Mouse (Mus musculus): ENCODE data around the gene Serpina1f. TPM values are rescaled to one million over a fixed set of nuclear protein-coding genes. Genes with fewer than 3 reads are reported as not detected.
"Not testable (repeated sequence)": the region's sequence is repeated elsewhere in the genome, so short reads cannot be mapped to it uniquely, and the experiment has no call there.

Gene Serpina1f
- polyA plus RNA-seq, 1 experiment from 2014 or later = not detected

GRCm38 (mm10) chr12:103686050-103686449 lies 9.3 kb downstream of the Serpina1f start:
- Histone ChIP-seq H3K4me1 (replicated peaks) (no peaks in the 10 kb centered on the region), H3K4me3 (no peak overlapping the region), H3K9me3 (replicated peaks) (no peaks in the 10 kb centered on the region), H3K27me3 (no peaks in the 10 kb centered on the region), H3K9ac (no peak overlapping the region), H3K4me2 (no peak overlapping the region), H3K27ac (no peak overlapping the region), H3K36me3 (no peaks in the 10 kb centered on the region)
- WGBS = 58% methylated on average over 3 of the region's 3 CpGs
- no peak for ATAC-seq (replicated peaks; ENCODE audit: insufficient number of reproducible peaks, insufficient read depth, low FRiP score, low read depth)

- no peaks in the 10 kb centered on the region for H3K27me3 ChIP-seq
- H3K36me3 ChIP-seq = no peaks in the 10 kb centered on the region
- no peak overlapping the region for H3K4me3 ChIP-seq
- no peak overlapping the region for H3K27ac ChIP-seq
- H3K9ac ChIP-seq = no peak overlapping the region
- H3K4me1 ChIP-seq (replicated peaks) = no peaks in the 10 kb centered on the region
- H3K4me2 ChIP-seq = no peak overlapping the region
- H3K9me3 ChIP-seq (replicated peaks) = no peaks in the 10 kb centered on the region
- ATAC-seq (replicated peaks; ENCODE audit: insufficient number of reproducible peaks, insufficient read depth, low FRiP score, low read depth) = no peak
- 44% methylated on average over 3 of the region's 3 CpGs for WGBS
Observed at GRCm38 (mm10) chr12:103685386-103685785, 9.9 kb downstream of the Serpina1f start.

GRCm38 (mm10) chr12:103683775-103684174 lies 11.6 kb downstream of the Serpina1f start:
- 49% methylated on average over 4 of the region's 4 CpGs for WGBS

GRCm38 (mm10) chr12:103681739-103682138 lies 13.6 kb downstream of the Serpina1f start:
- Histone ChIP-seq H3K36me3 (no peaks in the 10 kb centered on the region), H3K4me1 (replicated peaks) (no peaks in the 10 kb centered on the region), H3K4me3 (no peak overlapping the region), H3K9ac (no peak overlapping the region), H3K4me2 (no peak overlapping the region), H3K27me3 (no peaks in the 10 kb centered on the region), H3K27ac (no peak overlapping the region), H3K9me3 (replicated peaks) (no peaks in the 10 kb centered on the region)
- WGBS = 61% methylated on average over 2 of the region's 2 CpGs
- no peak for ATAC-seq (replicated peaks; ENCODE audit: insufficient number of reproducible peaks, insufficient read depth, low FRiP score, low read depth)

More at GRCm38 (mm10) chr12:103683775-103684174, 11.6 kb downstream of the Serpina1f start:
- no peaks in the 10 kb centered on the region for H3K9me3 ChIP-seq (replicated peaks)
- H3K9ac ChIP-seq = no peak overlapping the region
- no peaks in the 10 kb centered on the region for H3K4me1 ChIP-seq (replicated peaks)
- H3K4me2 ChIP-seq = no peak overlapping the region
- no peaks in the 10 kb centered on the region for H3K36me3 ChIP-seq
- H3K27ac ChIP-seq = no peak overlapping the region
- ATAC-seq (replicated peaks; ENCODE audit: insufficient number of reproducible peaks, insufficient read depth, low FRiP score, low read depth) = no peak
- H3K27me3 ChIP-seq = no peaks in the 10 kb centered on the region
- no peak overlapping the region for H3K4me3 ChIP-seq

GRCm38 (mm10) chr12:103681169-103681568 lies 14.2 kb downstream of the Serpina1f start:
- H3K27ac ChIP-seq = no peak overlapping the region
- ATAC-seq (replicated peaks; ENCODE audit: insufficient number of reproducible peaks, insufficient read depth, low FRiP score, low read depth) = no peak
- H3K9ac ChIP-seq = no peak overlapping the region
- no peaks in the 10 kb centered on the region for H3K9me3 ChIP-seq (replicated peaks)
- WGBS = 82% methylated on average over 2 of the region's 2 CpGs
- no peaks in the 10 kb centered on the region for H3K27me3 ChIP-seq
- no peak overlapping the region for H3K4me3 ChIP-seq
- 0 out of 2 replicates have a peak, but pooled peaks cover 2% of the 10 kb centered on the region for H3K4me1 ChIP-seq (replicated peaks)
- H3K4me2 ChIP-seq = no peak overlapping the region
- no peaks in the 10 kb centered on the region for H3K36me3 ChIP-seq

- H3K27ac ChIP-seq; H3K9ac ChIP-seq; H3K4me2 ChIP-seq; H3K9me3 ChIP-seq (replicated peaks); H3K36me3 ChIP-seq; H3K27me3 ChIP-seq; ATAC-seq (replicated peaks; ENCODE audit: insufficient number of reproducible peaks, insufficient read depth, low FRiP score, low read depth); H3K4me1 ChIP-seq (replicated peaks); H3K4me3 ChIP-seq: not testable (repeated sequence)
- 97% methylated on average over 1 of the region's 1 CpGs for WGBS
Observed at GRCm38 (mm10) chr12:103679853-103680252, 15.5 kb downstream of the Serpina1f start.

GRCm38 (mm10) chr12:103676039-103676438 lies 19.3 kb downstream of the Serpina1f start, which contains the start of gene Serpina16:
Gene Serpina16, minus strand, starts transcription at chr12:103676139.
- ATAC-seq (replicated peaks; ENCODE audit: insufficient number of reproducible peaks, insufficient read depth, low FRiP score, low read depth) = no peak
- H3K4me3 ChIP-seq = no peak within 1 kb of the TSS
- H3K36me3 ChIP-seq = no peaks in the 10 kb centered on the region
- 88% methylated on average over 1 of the region's 1 CpGs for whole genome bisulfite sequencing
- H3K4me2 ChIP-seq = no peak within 1 kb of the TSS
- H3K4me1 ChIP-seq (replicated peaks) = 0 out of 2 replicates have a peak, but pooled peaks cover 2% of the 10 kb centered on the region
- no peaks in the 10 kb centered on the region for H3K9me3 ChIP-seq (replicated peaks)
- H3K27ac ChIP-seq = no peak within 1 kb of the TSS
- no peak within 1 kb of the TSS for H3K9ac ChIP-seq
- no peaks in the 10 kb centered on the region for H3K27me3 ChIP-seq

- Histone ChIP-seq H3K9ac (no peak overlapping the region), H3K4me3 (no peak overlapping the region), H3K4me2 (no peak overlapping the region), H3K4me1 (replicated peaks) (0 out of 2 replicates have a peak, but pooled peaks cover 2% of the 10 kb centered on the region), H3K9me3 (replicated peaks) (no peaks in the 10 kb centered on the region), H3K27me3 (no peaks in the 10 kb centered on the region), H3K36me3 (no peaks in the 10 kb centered on the region), H3K27ac (no peak overlapping the region)
- 76% methylated on average over 2 of the region's 2 CpGs for WGBS
- no peak for ATAC-seq (replicated peaks; ENCODE audit: insufficient number of reproducible peaks, insufficient read depth, low FRiP score, low read depth)
Observed at GRCm38 (mm10) chr12:103673179-103673578, 22.1 kb downstream of the Serpina1f start.

GRCm38 (mm10) chr12:103671483-103671882 lies 23.8 kb downstream of the Serpina1f start:
- Histone ChIP-seq H3K4me2 (no peak overlapping the region), H3K27me3 (no peaks in the 10 kb centered on the region), H3K9ac (no peak overlapping the region), H3K4me1 (replicated peaks) (0 out of 2 replicates have a peak, but pooled peaks cover under 1% of the 10 kb centered on the region), H3K9me3 (replicated peaks) (no peaks in the 10 kb centered on the region), H3K27ac (no peak overlapping the region), H3K4me3 (no peak overlapping the region), H3K36me3 (no peaks in the 10 kb centered on the region)
- no peak for ATAC-seq (replicated peaks; ENCODE audit: insufficient number of reproducible peaks, insufficient read depth, low FRiP score, low read depth)
- WGBS = 58% methylated on average over 3 of the region's 3 CpGs

- WGBS = 39% methylated on average over 2 of the region's 2 CpGs
- H3K27ac ChIP-seq = no peak overlapping the region
Observed at GRCm38 (mm10) chr12:103670964-103671363, 24.4 kb downstream of the Serpina1f start.

GRCm38 (mm10) chr12:103670344-103670743 lies 25.0 kb downstream of the Serpina1f start:
- Histone ChIP-seq H3K27ac (no peak overlapping the region), H3K36me3 (no peaks in the 10 kb centered on the region), H3K4me1 (replicated peaks) (no peaks in the 10 kb centered on the region), H3K4me2 (no peak overlapping the region), H3K27me3 (no peaks in the 10 kb centered on the region), H3K4me3 (no peak overlapping the region), H3K9ac (no peak overlapping the region), H3K9me3 (replicated peaks) (no peaks in the 10 kb centered on the region)
- ATAC-seq (replicated peaks; ENCODE audit: insufficient number of reproducible peaks, insufficient read depth, low FRiP score, low read depth) = no peak
- WGBS = 78% methylated on average over 5 of the region's 5 CpGs

More at GRCm38 (mm10) chr12:103670964-103671363, 24.4 kb downstream of the Serpina1f start:
- H3K27me3 ChIP-seq = no peaks in the 10 kb centered on the region
- no peak overlapping the region for H3K9ac ChIP-seq
- H3K36me3 ChIP-seq = no peaks in the 10 kb centered on the region
- H3K4me1 ChIP-seq (replicated peaks) = no peaks in the 10 kb centered on the region
- H3K4me3 ChIP-seq = no peak overlapping the region
- no peak; the same call in 1 of the 2 replicates for ATAC-seq (replicated peaks; ENCODE audit: insufficient number of reproducible peaks, insufficient read depth, low FRiP score, low read depth)
- no peaks in the 10 kb centered on the region for H3K9me3 ChIP-seq (replicated peaks)
- H3K4me2 ChIP-seq = no peak overlapping the region

GRCm38 (mm10) chr12:103665286-103665685 lies 30.0 kb downstream of the Serpina1f start:
- Histone ChIP-seq H3K4me3 (no peak overlapping the region), H3K36me3 (no peaks in the 10 kb centered on the region), H3K4me1 (replicated peaks) (no peaks in the 10 kb centered on the region), H3K4me2 (no peak overlapping the region), H3K27me3 (no peaks in the 10 kb centered on the region), H3K27ac (no peak overlapping the region), H3K9me3 (replicated peaks) (no peaks in the 10 kb centered on the region), H3K9ac (no peak overlapping the region)
- 79% methylated on average over 3 of the region's 3 CpGs for WGBS
- no peak for ATAC-seq (replicated peaks; ENCODE audit: insufficient number of reproducible peaks, insufficient read depth, low FRiP score, low read depth)

Data from heart, embryonic 15.5 days (tissue).